Mouse (Mus musculus) thymus, adult 2 months (tissue): ENCODE results near the gene Psmd5.

Experiments
- CTCF ChIP-seq: fragments of 200-500 bp; IDR thresholded peaks from 2 replicates; pipeline ENCODE4 v1.5.1; 2012; ENCODE audit warnings: mild to moderate bottlenecking, control low read depth, low read length, moderate library complexity, borderline replicate concordance; ENCODE audit not compliant: control insufficient read depth, poor library complexity, insufficient read depth; ENCODE audit errors: extremely low read depth
- POLR2A ChIP-seq: fragments of 200-500 bp; IDR thresholded peaks from 2 replicates; pipeline ENCODE4 v1.6.1; 2012; ENCODE audit warnings: mild to moderate bottlenecking, low read length, control low read depth, moderate library complexity; ENCODE audit not compliant: control insufficient read depth, poor library complexity, insufficient read depth; ENCODE audit errors: extremely low read depth

DNA sequence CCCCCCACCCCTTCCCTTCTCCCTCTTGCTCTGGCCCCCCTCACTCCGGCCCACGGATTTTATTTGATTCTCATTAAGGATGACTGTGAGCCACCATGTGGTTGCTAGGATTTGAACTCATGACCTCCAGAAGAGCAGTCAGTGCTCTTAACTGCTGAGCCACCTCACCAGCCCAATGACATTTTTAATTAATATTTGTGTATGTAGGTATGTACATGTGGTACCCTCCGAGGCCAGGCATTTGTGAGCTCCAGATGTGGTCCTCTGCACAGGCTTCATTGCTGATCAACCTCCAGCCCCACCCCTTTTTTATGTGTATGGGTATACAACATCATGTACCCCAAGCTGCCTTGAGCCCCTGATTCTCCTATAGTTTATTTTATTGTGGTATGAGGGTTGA lies 71.0 kb downstream of the Psmd5 start:
- TF ChIP-seq CTCF: no peak
- TF ChIP-seq POLR2A: no peak
